Mouse (Mus musculus): ENCODE data around the gene Olfr32. TPM values are rescaled to one million over a fixed set of nuclear protein-coding genes. Genes with fewer than 3 reads are reported as not detected.
"Not testable (repeated sequence)": the region's sequence is repeated elsewhere in the genome, so short reads cannot be mapped to it uniquely, and the experiment has no call there.

The Olfr32 gene
- polyA plus RNA-seq (2016; fragmentation: Nextera tagmentation; extraction: Ambion mirVana) = not detected in 2 replicates

- H3K27ac ChIP-seq = no peak within 1 kb of the TSS
- no peaks in the 10 kb centered on the region for H3K27me3 ChIP-seq (ENCODE audit: insufficient read depth, poor library complexity, severe bottlenecking)
- no peak for DNase-seq (ENCODE audit: low spot score)
- H3K4me3 ChIP-seq = no peak within 1 kb of the TSS
- H3K4me1 ChIP-seq (replicated peaks) = no peaks in the 10 kb centered on the region
- no peaks in the 10 kb centered on the region for H3K9me3 ChIP-seq
- H3K36me3 ChIP-seq = no peaks in the 10 kb centered on the region
These were observed at the start of gene Olfr32 for GRCm38 (mm10) chr2:90142196-90142595. TSS of gene Olfr32 (minus strand) at chr2:90142296.

GRCm38 (mm10) chr2:90187082-90187481 lies 45.0 kb upstream of the Olfr32 start:
- not testable (repeated sequence) for DNase-seq (ENCODE audit: low spot score); H3K4me1 ChIP-seq (replicated peaks); H3K27me3 ChIP-seq (ENCODE audit: insufficient read depth, poor library complexity, severe bottlenecking); H3K4me3 ChIP-seq; H3K9me3 ChIP-seq; H3K36me3 ChIP-seq; H3K27ac ChIP-seq
- WGBS = no CpG with 5 or more reads among the region's 5 CpGs

- DNase-seq (ENCODE audit: low spot score); H3K4me3 ChIP-seq; H3K9me3 ChIP-seq; H3K36me3 ChIP-seq; H3K4me1 ChIP-seq (replicated peaks); H3K27ac ChIP-seq; H3K27me3 ChIP-seq (ENCODE audit: insufficient read depth, poor library complexity, severe bottlenecking): not testable (repeated sequence)
- no CpG with 5 or more reads among the region's 4 CpGs for WGBS
These were observed 44.0 kb upstream of the Olfr32 start for GRCm38 (mm10) chr2:90186082-90186481.

- Histone ChIP-seq H3K9me3 (no peaks in the 10 kb centered on the region), H3K36me3 (no peaks in the 10 kb centered on the region), H3K27ac (no peak overlapping the region), H3K4me1 (replicated peaks) (no peaks in the 10 kb centered on the region), H3K27me3 (ENCODE audit: insufficient read depth, poor library complexity, severe bottlenecking) (no peaks in the 10 kb centered on the region), H3K4me3 (no peak overlapping the region)
- DNase-seq (ENCODE audit: low spot score) = no peak
- WGBS = 93% methylated on average over 9 of the region's 9 CpGs
These were observed 11.8 kb upstream of the Olfr32 start for GRCm38 (mm10) chr2:90153916-90154315.

GRCm38 (mm10) chr2:90152991-90153390 lies 10.9 kb upstream of the Olfr32 start, which contains the start of gene Olfr1270:
TSS of gene Olfr1270 (minus strand) at chr2:90153091.
- no peaks in the 10 kb centered on the region for H3K36me3 ChIP-seq

GRCm38 (mm10) chr2:90121312-90121711 lies 20.8 kb downstream of the Olfr32 start, which contains the start of gene Olfr1269:
TSS of gene Olfr1269 (minus strand) at chr2:90121412.
- Histone ChIP-seq H3K4me1 (replicated peaks) (no peaks in the 10 kb centered on the region), H3K27ac (no peak within 1 kb of the TSS), H3K36me3 (no peaks in the 10 kb centered on the region), H3K4me3 (no peak within 1 kb of the TSS), H3K27me3 (ENCODE audit: insufficient read depth, poor library complexity, severe bottlenecking) (no peaks in the 10 kb centered on the region), H3K9me3 (no peaks in the 10 kb centered on the region)
- 87% methylated on average over 1 of the region's 1 CpGs for WGBS
- DNase-seq (ENCODE audit: low spot score) = no peak

More at GRCm38 (mm10) chr2:90152991-90153390, 10.9 kb upstream of the Olfr32 start, which contains the start of gene Olfr1270:
- no peak for DNase-seq (ENCODE audit: low spot score)
- H3K4me1 ChIP-seq (replicated peaks) = no peaks in the 10 kb centered on the region
- 89% methylated on average over 3 of the region's 3 CpGs for WGBS
- H3K27me3 ChIP-seq (ENCODE audit: insufficient read depth, poor library complexity, severe bottlenecking) = no peaks in the 10 kb centered on the region
- no peak within 1 kb of the TSS for H3K27ac ChIP-seq
- H3K9me3 ChIP-seq = no peaks in the 10 kb centered on the region
- H3K4me3 ChIP-seq = no peak within 1 kb of the TSS

Other genes with a start within 250 kb of the Olfr32 start
- not detected in 2 replicates for gene Olfr1258, start 215.0 kb downstream of the Olfr32 start, polyA plus RNA-seq (2016; fragmentation: Nextera tagmentation; extraction: Ambion mirVana)
- not detected in 2 replicates for gene Olfr1259, start 193.6 kb downstream of the Olfr32 start, polyA plus RNA-seq (2016; fragmentation: Nextera tagmentation; extraction: Ambion mirVana)
- not detected in 2 replicates for gene Olfr1260, start 168.0 kb downstream of the Olfr32 start, polyA plus RNA-seq (2016; fragmentation: Nextera tagmentation; extraction: Ambion mirVana)
- not detected in 2 replicates for gene Olfr1261, start 151.1 kb downstream of the Olfr32 start, polyA plus RNA-seq (2016; fragmentation: Nextera tagmentation; extraction: Ambion mirVana)
- not detected in 2 replicates for gene Olfr1262, start 142.2 kb downstream of the Olfr32 start, polyA plus RNA-seq (2016; fragmentation: Nextera tagmentation; extraction: Ambion mirVana)
- not detected in 2 replicates for gene Olfr1263, start 130.2 kb downstream of the Olfr32 start, polyA plus RNA-seq (2016; fragmentation: Nextera tagmentation; extraction: Ambion mirVana)
- not detected in 2 replicates for gene Olfr1264, start 116.7 kb downstream of the Olfr32 start, polyA plus RNA-seq (2016; fragmentation: Nextera tagmentation; extraction: Ambion mirVana)
- not detected in 2 replicates for gene Olfr1265, start 107.0 kb downstream of the Olfr32 start, polyA plus RNA-seq (2016; fragmentation: Nextera tagmentation; extraction: Ambion mirVana)
- gene Olfr140, start 78.7 kb downstream of the Olfr32 start, polyA plus RNA-seq (2016; fragmentation: Nextera tagmentation; extraction: Ambion mirVana) = not detected in 2 replicates
- not detected in 2 replicates for gene Olfr1269, start 20.9 kb downstream of the Olfr32 start, polyA plus RNA-seq (2016; fragmentation: Nextera tagmentation; extraction: Ambion mirVana)
- gene Olfr1270, start 10.8 kb upstream of the Olfr32 start, polyA plus RNA-seq (2016; fragmentation: Nextera tagmentation; extraction: Ambion mirVana) = not detected in 2 replicates
- not detected in 2 replicates for gene Olfr1506, start 82.2 kb upstream of the Olfr32 start, polyA plus RNA-seq (2016; fragmentation: Nextera tagmentation; extraction: Ambion mirVana)
- gene Olfr142, start 115.3 kb upstream of the Olfr32 start, polyA plus RNA-seq (2016; fragmentation: Nextera tagmentation; extraction: Ambion mirVana) = not detected in 2 replicates
- gene Olfr1271, start 128.7 kb upstream of the Olfr32 start, polyA plus RNA-seq (2016; fragmentation: Nextera tagmentation; extraction: Ambion mirVana) = not detected in 2 replicates
- not detected in 2 replicates for gene Olfr1272, start 150.5 kb upstream of the Olfr32 start, polyA plus RNA-seq (2016; fragmentation: Nextera tagmentation; extraction: Ambion mirVana)
- gene Gm13769, start 179.9 kb upstream of the Olfr32 start, polyA plus RNA-seq (2016; fragmentation: Nextera tagmentation; extraction: Ambion mirVana) = not detected in 2 replicates

Data from hindbrain, embryonic 10.5 days (tissue).